Mouse (Mus musculus) liver, adult 2 months (tissue): ENCODE results near the gene Banp. TPM values are rescaled to one million over a fixed set of nuclear protein-coding genes. Genes with fewer than 3 reads are reported as not detected.

Source experiments
- DNase-seq: peaks from one replicate; pipeline ENCODE4 v3.0.0-alpha.2; 2011; ENCODE audit warnings: low read depth, low spot score; ENCODE audit errors: extremely low read depth
- H3K27ac ChIP-seq: fragments of 200-500 bp; replicated peaks from 2 replicates; pipeline ENCODE4 v1.5.1; 2012; ENCODE audit warnings: low read depth, mild to moderate bottlenecking, control low read depth, inconsistent platforms, low read length; ENCODE audit not compliant: insufficient read depth
- H3K27me3 ChIP-seq: fragments of 200-500 bp; 2 replicates; pipeline ENCODE4 v1.6.1; 2012; ENCODE audit warnings: mild to moderate bottlenecking, moderate library complexity, low read length, inconsistent platforms; ENCODE audit not compliant: control insufficient read depth, insufficient read depth
- H3K36me3 ChIP-seq: fragments of 200-500 bp; 2 replicates; pipeline ENCODE4 v1.6.1; 2012; ENCODE audit warnings: low read length, inconsistent platforms; ENCODE audit not compliant: control insufficient read depth, insufficient read depth
- H3K4me1 ChIP-seq: fragments of 200-500 bp; 2 replicates; pipeline ENCODE4 v1.6.1; 2011; ENCODE audit warnings: low read length; ENCODE audit not compliant: control insufficient read depth, insufficient read depth
- H3K4me3 ChIP-seq: fragments of 200-500 bp; 2 replicates; pipeline ENCODE4 v1.5.1; 2011; ENCODE audit warnings: low read depth, mild to moderate bottlenecking, control low read depth, low read length, moderate library complexity; ENCODE audit not compliant: insufficient read depth
- H3K79me2 ChIP-seq: fragments of 200-500 bp; 2 replicates; pipeline ENCODE4 v1.6.1; 2012; ENCODE audit warnings: inconsistent platforms, mild to moderate bottlenecking, low read length, moderate library complexity; ENCODE audit not compliant: control insufficient read depth, insufficient read depth
- H3K9ac ChIP-seq: fragments of 200-500 bp; 2 replicates; pipeline ENCODE4 v1.6.1; 2012; ENCODE audit warnings: low read depth, mild to moderate bottlenecking, control low read depth, inconsistent platforms, low read length
- CTCF ChIP-seq: fragments of 200-500 bp; IDR thresholded peaks from 2 replicates; pipeline ENCODE4 v1.5.1; 2011; ENCODE audit warnings: low read depth, low read length, control low read depth
- POLR2A ChIP-seq: fragments of 200-500 bp; IDR thresholded peaks from 2 replicates; pipeline ENCODE4 v1.6.1; 2011; ENCODE audit warnings: low read length, control low read depth; ENCODE audit not compliant: insufficient read depth; ENCODE audit errors: extremely low read depth
- WGBS: fragments of 180-500 bp; shearing (Covaris S2); methylation state at CpG from one replicate; pipeline ENCODE4 v1.1.7; 2018; 5-methylcytosine and 5-hydroxymethylcytosine counted together
- polyA plus RNA-seq: library from polyadenylated mRNA; depleted of rRNA; stranded (reverse); fragments of >200 nt; gene quantifications from 2 replicates; pipeline ENCODE4 v1.2.3, GENCODE M21; 2012
- total RNA-seq: library from RNA; depleted of rRNA; stranded (reverse); fragments of >200 nt; gene quantifications from 2 replicates; pipeline ENCODE4 v1.2.3, GENCODE M21; 2014

Banp gene
- total and polyA plus RNA-seq, 2 experiments, result 9.8 to 38.2 TPM

DNA sequence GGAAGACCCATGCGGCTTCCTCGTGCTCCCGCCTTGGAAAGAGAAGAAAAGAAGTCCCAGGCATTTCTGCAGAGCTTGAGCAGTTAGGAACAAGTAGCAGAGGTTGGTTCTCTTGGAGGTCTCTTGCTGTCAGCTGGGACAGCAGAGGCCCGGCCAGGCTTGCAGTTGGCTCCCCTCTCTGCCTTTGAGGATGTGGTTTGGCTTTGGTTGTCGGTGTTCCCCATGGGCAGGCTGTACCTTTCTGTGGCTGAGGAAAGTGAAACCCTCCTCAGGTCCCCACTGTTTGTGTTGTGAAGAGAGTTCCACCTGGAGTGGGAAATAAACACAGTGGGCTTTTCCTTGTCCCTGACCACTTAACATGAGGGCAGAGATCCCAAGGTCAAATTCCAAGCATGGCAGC lies 58.8 kb downstream of the Banp start:
- H3K9ac ChIP-seq, result no peak overlapping the region
- H3K79me2 ChIP-seq, result peaks cover 4% of the 10 kb centered on the region; the same call in 1 of the 2 replicates
- no peak overlapping the region for H3K27ac ChIP-seq
- peaks cover 7% of the 10 kb centered on the region; the same call in 1 of the 2 replicates for H3K36me3 ChIP-seq
- TF ChIP-seq CTCF (no peak), POLR2A (no peak)
- 96% methylated on average over 5 of the region's 5 CpGs for WGBS
- no peak for DNase-seq
- H3K4me1 ChIP-seq, result peaks cover 13% of the 10 kb centered on the region
- H3K4me3 ChIP-seq, result no peak overlapping the region
- H3K27me3 ChIP-seq, result no peaks in the 10 kb centered on the region

GRCm38 (mm10) chr8:122010638-122011037 lies 61.1 kb downstream of the Banp start:
- H3K27ac ChIP-seq, result no peak overlapping the region
- 97% methylated on average over 5 of the region's 5 CpGs for WGBS

DNA sequence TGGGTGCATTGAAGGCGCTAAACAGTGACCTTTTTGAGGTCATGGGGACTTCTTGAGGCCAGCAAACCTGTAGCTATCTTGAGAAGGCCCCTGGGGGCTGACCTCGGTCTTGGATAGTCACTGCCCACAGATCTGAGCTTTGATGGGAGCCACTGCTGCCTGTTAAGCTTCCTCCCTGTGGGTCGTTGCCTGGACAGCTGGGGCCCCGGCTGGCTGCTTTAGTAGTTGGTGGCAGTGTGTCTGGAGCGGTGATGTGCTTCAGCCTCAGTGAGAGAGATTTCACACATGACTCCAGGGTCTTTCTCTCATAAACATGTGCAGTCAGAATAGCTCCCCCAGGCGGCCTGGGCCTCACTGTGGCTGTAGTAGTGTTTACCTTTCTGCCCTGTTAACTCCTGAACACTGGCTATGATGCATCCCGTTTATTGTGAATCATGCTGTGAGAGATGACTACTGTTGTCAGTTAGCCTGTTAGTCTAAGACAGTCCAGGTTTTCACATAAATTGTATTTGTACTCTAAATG lies 61.6 kb downstream of the Banp start:
- DNase-seq, result no peak
- H3K27ac ChIP-seq, result no peak overlapping the region
- no peak overlapping the region for H3K4me3 ChIP-seq
- H3K4me1 ChIP-seq, result peaks cover 7% of the 10 kb centered on the region
- TF ChIP-seq POLR2A, result no peak
- TF ChIP-seq CTCF, result no peak
- H3K27me3 ChIP-seq, result no peaks in the 10 kb centered on the region
- 89% methylated on average over 7 of the region's 7 CpGs for WGBS
- no peak overlapping the region for H3K9ac ChIP-seq
- H3K79me2 ChIP-seq, result no peaks in the 10 kb centered on the region
- H3K36me3 ChIP-seq, result peaks cover 7% of the 10 kb centered on the region; the same call in 1 of the 2 replicates

More at GRCm38 (mm10) chr8:122010638-122011037, 61.1 kb downstream of the Banp start:
- TF ChIP-seq POLR2A (no peak), CTCF (no peak)
- no peak overlapping the region for H3K4me3 ChIP-seq
- no peak overlapping the region for H3K9ac ChIP-seq
- no peaks in the 10 kb centered on the region for H3K27me3 ChIP-seq
- H3K79me2 ChIP-seq, result no peaks in the 10 kb centered on the region
- no peak for DNase-seq
- H3K4me1 ChIP-seq, result peaks cover 7% of the 10 kb centered on the region
- H3K36me3 ChIP-seq, result peaks cover 7% of the 10 kb centered on the region; the same call in 1 of the 2 replicates

DNA sequence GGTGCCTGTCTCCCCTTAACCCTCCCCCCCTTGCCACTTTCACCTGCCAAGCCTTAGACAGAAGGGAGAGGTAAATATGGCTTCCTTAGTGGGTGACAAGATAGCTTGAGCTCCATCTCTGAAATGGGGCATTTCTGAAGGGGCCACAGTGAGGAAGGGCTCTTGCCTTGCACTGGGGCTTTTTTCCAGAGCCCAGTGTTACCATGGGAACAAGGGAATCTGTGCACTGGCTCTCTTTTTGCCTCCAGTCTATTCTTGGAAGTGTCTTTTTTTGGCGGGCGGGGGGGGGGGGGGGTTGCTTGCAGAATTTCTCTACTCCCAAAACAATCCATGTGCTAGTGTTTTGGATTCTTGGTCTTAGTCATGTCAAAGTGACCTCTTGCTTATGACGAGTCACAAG lies 65.1 kb downstream of the Banp start:
- H3K4me3 ChIP-seq, result no peak overlapping the region
- TF ChIP-seq POLR2A (no peak), CTCF (no peak)
- peaks cover 2% of the 10 kb centered on the region; the same call in 1 of the 2 replicates for H3K36me3 ChIP-seq
- H3K79me2 ChIP-seq, result no peaks in the 10 kb centered on the region
- 81% methylated on average over 3 of the region's 3 CpGs for WGBS
- peaks cover 7% of the 10 kb centered on the region for H3K4me1 ChIP-seq
- DNase-seq, result no peak
- H3K27ac ChIP-seq, result no peak overlapping the region
- H3K27me3 ChIP-seq, result no peaks in the 10 kb centered on the region
- H3K9ac ChIP-seq, result no peak overlapping the region

DNA sequence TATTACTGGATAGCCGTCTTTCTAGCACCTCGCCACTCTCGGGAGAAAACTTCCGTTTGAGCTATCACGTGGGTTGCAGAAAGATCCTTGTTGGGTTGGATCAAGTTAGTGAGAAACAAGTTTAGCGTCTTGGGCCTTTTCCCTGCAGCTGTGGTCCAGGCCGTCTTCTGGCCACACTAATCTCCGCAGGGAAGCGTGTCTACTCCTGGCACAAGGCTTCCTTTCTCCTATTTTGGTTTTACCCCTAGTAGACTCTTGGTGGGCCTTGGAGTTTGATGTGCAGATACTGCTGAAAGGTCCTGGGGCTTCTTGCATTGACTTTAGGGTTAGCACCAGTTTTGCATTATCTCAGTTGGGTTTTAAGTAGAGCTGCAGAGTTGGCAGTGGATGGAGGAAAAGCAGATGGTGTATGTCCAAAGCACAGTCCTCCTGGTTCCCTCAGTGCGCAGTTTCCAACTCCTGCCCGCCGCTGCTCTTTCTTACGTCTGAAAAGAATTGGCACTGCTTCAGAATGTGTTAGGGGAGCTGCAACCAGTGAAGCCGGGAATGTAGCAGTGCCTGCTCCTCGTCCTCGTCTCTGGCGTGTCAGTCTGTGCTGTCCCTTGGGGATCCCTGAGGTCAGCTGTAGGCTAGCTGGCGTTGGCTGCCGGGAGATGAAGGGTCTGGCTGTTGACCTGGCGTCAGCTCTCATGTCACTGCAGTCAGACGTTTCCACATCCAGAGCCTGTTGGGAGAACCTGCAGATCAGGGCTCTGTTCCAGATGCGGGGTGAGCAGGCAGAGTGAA lies 68.7 kb downstream of the Banp start:
- 88% methylated on average over 22 of the region's 22 CpGs for WGBS
- DNase-seq, result no peak
- peaks cover 2% of the 10 kb centered on the region; the same call in 1 of the 2 replicates for H3K36me3 ChIP-seq

DNA sequence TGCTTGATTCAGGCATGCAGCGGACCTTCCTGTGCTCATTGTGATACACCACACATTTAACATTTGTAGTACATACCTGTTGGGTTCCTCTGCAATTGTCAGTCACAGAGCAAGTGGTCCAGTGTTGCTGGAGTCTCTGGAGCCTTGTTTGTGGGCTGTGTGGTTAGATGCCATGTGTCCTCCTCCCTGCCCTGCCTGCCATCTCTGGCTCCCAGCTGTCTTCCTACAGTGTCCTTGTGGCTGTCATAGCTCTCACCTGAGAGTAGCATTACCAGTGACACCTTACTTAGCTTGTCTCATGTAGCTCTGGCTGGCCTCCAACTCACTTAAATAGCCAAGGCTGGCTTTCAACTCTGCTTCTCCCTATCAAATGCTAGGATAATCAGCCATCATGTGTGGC lies 69.6 kb downstream of the Banp start:
- Histone ChIP-seq H3K79me2 (no peaks in the 10 kb centered on the region), H3K4me1 (peaks cover 17% of the 10 kb centered on the region), H3K27me3 (no peaks in the 10 kb centered on the region), H3K36me3 (peaks cover 2% of the 10 kb centered on the region; the same call in 1 of the 2 replicates), H3K4me3 (no peak overlapping the region), H3K27ac (no peak overlapping the region), H3K9ac (no peak overlapping the region)
- 97% methylated on average over 1 of the region's 1 CpGs for WGBS
- no peak for DNase-seq
- TF ChIP-seq CTCF (no peak), POLR2A (no peak)

More for the DNA sequence above, 68.7 kb downstream of the Banp start:
- H3K27me3 ChIP-seq, result no peaks in the 10 kb centered on the region
- no peak overlapping the region for H3K27ac ChIP-seq
- TF ChIP-seq CTCF, result no peak
- no peak for TF ChIP-seq POLR2A
- no peaks in the 10 kb centered on the region for H3K79me2 ChIP-seq
- peaks cover 17% of the 10 kb centered on the region for H3K4me1 ChIP-seq
- no peak overlapping the region for H3K4me3 ChIP-seq
- H3K9ac ChIP-seq, result no peak overlapping the region
